Mouse (Mus musculus) frontal cortex, adult (tissue): ENCODE data around the gene Eif3l.

Experiments used
- ATAC-seq: cut with Nextera tagmentation; 2 replicates; pipeline ENCODE4 v1.9.2; 2017; ENCODE audit warnings: mild to moderate bottlenecking, moderate library complexity, mixed read lengths; ENCODE audit not compliant: low TSS enrichment

The Eif3l gene

DNA sequence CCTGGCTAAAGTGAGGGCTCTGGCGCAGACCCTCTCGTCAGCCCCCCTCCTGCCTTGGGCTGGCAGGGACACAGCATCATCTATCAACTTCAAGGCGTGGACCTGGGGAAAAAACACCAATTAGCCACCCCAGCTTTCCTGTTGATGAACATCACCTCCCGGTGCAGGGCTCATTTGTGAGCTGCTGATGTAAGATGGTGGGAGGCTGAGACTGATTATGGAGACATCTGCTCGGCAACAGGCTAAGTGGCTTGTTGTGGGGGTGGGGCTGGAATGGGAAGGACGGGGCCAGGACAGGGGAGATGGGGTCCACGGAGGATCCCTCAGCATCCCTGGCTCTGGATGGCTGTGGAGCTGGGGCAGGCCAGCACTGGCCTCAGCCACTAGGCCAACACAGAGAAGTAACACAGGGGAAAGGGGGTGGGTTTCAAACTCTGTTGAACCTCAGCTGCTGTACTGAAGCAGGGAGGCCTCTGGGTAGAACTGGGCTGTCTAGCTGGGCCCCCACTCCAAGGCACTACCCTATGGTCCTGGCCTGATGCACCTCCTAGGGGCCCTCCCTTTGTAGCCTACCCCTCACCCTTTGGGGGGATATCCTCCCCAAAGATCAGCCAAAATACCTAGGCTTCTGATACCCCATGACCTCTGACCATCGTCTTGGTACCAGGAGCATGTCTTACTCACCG lies 24.7 kb upstream of the Eif3l start:
- ATAC-seq: peak; percentile 32; the same call in 1 of the 2 replicates

DNA sequence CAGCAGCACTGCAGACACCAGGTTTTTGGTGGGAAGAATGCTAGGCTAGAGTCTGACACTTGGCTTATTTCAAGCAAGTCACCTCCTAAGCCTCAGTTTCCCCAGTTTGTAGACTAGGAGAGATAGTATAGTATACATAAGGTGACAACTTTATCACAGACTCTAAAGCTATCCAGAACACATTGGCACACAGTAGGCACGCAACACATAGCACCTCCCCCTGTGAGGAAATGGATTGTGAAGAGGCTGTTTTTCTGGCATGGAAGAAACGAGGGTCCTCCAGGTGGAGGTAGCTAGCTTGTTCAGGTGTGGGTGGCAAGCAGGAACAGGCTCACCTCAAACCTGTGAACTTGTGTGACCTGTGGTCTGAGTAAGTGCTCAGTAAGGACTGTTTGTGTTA lies 24.0 kb upstream of the Eif3l start:
- no peak for ATAC-seq

DNA sequence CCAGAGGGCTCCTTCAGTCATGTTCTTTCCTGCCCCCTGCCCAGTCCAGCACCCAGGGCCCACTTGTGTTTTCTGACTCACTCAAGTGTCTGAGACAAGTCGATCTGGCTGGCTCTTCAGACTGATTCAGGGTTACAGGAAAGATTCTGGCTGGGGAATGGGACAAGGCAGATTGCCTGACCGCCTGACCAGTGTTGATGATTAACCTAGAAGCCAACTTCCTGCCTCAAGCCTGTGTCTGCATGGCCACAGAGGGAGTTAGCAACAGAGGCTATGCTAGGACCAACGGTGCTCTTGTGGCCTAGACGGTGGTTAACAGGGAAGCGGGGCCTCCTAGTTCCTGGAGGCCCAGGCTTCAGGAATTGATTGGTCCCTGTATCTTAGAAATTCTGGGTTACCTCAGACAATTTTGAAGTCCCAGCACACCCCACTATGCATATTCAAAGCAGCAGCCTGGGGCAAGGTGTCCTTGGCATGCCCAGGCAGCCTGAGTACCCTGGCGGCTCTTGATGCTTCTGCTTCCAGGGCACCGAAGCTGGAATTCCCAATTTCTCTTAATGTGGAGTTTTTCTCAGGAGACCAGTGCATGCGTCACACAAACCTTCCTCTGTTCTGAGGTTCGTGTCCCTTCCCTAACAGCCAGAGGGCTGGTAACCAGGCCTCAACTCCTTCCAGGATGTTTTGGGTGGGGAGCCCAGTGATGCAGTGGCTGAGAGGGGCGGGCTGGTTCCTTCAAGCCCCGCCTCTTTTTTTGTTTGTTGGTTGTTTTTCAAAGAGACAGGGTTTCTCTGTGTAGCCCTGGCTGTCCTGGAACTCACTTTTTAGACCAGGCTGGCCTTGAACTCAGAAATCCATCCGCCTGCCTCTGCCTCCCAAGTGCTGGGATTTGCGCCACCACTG lies 23.3 kb upstream of the Eif3l start:
- no peak for ATAC-seq

DNA sequence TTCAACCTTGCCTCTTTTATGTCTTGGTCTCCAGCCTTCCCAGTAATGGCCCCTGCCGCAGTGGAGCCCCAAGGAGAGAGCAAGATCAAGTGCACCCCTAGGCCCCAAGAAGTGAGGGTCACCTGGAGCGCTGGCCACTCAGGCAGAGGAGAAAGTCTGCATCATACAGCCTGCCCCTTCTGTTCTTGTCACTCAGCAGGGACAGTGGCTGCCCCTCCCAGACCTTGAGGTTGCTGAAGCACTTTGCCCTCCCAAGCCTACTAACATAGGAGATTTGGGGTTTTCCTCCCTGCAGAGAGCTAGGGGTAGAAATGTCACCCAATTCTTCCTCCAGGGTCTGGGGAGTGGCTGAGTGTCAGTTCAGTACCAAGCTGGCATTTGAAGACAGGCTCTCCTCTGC lies 22.6 kb upstream of the Eif3l start:
- ATAC-seq: no peak

DNA sequence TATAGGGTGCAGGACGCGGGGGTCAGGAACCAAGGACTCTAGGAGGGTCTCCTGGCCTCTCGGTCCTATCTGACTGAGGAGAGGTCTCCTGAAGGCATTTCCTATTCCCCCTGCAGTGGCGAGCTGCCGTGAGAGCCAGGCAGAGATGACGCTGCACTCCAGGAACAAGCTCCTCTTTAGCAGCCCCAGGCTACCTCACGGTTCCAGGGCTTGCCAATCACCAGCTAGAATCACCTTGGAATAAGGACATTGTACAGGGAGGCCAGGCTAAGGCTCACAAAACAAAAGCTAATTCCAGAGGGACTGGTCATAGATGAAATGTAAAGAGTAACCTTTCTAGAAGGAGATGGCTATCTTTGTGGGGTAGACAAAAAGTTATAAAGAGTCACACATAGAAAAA lies 18.4 kb upstream of the Eif3l start:
- no peak for ATAC-seq

DNA sequence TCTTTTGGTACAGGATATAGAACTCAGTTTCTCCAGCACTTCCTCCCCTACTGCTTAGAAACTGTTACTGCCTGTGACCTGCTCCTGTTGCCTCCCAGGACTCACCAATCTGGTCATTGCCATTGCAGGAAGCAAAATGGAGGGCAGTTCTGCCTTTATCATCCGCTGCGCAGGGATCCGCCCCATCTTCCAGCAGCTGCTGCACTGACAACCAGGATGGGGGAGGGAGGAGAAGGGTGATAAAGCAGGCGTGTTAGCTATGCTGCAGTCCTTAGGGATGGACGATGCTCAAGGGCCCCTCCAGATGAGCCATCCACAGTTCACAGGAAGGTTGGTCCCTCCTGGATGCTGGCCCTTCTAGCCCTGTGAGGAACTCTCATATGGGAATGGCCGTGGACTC lies 17.1 kb upstream of the Eif3l start:
- ATAC-seq: no peak

DNA sequence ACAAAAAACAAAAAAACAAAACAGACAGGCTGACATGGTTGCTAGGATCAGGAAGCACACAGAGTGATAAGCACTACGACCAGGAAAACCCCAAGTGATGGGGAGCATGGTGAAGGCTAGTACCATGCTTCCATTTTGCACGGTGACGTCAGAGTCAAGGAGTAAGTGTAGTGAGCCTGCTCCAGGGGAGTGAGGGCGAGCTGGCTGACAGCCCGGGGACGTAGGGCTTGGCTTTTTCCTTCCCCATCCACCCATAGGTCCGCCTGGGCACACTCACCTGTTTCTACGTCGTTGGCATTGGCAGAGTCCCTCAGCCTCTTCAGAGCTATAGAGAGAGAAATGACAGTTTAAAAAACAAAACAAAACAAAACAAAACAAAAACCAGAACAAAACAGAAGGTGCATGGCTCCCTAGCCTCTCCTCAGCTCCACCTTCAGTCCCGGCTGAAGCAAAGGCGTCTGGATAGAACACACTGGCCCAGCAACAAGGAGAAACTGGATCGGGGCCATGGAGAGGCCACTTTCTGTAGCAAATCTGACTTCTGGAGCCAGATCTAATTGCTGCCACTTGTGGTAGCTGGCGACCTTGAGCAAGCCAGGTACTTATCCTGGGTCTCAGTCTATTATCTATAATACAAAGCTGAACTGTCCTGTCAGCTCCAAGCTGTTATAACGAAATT lies 14.0 kb upstream of the Eif3l start:
- no peak for ATAC-seq

DNA sequence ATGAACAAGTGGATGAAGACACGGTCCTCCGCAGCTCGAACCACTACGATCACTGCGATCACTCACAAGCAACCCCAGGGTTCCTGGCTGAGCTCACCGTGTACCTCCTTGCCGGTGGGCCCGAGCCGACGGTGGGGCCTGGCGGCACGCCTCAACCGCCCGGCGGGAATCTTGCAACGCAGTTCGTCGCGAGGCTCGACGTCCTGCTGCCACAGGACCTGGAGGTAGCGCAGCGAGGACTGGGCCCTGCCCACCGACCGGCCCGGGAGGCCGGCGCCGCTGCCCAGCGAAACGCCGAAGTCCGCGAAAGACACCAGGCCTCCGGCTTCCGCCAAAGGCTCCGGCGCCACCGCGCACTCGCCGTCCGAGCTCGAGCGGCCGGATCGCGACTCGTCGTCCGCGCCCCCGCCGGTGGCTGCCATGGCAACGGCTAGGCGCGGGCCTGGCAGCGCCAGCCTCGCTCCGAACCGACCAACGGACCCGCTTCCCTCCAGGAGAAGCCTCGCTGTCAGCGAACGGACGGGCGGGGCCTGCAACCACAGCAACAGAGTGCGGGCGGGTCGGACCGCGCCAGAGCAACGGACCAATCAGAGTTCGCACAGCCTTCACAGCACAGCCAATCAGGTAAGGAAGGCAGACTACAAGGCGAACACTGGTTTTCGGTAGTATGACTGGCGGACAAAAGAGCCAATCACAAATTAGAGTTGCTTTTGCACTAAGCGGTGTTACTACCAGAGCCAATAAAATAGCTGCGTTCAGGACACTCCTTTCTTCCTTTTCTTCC lies 12.4 kb upstream of the Eif3l start, which contains the start of gene Ankrd54:
TSS of gene Ankrd54 (minus strand) at position 518 of the 784 bp plus-strand sequence.
- ATAC-seq: peak; percentile 99

DNA sequence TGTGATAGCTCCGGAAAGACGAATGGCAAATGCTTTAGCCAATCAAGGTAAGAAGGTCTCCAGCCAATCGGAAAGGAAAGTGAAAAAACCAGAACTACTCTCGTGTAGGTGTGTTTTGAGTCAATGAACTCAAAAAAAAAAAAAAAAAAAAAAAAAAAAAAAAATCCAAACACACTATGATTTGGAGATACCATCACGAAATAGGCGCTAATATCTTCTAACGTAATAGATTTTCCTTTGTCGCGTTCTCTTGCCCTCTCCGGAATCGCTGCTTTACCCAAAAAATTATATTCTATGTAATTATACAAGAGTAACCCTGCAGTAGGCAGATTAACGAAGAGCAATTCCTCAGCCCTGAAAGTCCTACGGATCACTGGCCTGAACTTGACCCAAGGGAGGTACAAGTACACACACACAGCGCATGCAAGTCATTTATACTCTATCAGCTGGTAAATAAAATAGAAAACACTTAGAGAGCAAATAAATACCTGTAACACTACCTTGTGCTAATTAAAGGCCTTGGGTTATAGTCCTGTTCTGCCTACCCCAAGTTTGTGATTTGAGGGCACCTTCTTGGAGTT lies 11.7 kb upstream of the Eif3l start:
- no peak for ATAC-seq

DNA sequence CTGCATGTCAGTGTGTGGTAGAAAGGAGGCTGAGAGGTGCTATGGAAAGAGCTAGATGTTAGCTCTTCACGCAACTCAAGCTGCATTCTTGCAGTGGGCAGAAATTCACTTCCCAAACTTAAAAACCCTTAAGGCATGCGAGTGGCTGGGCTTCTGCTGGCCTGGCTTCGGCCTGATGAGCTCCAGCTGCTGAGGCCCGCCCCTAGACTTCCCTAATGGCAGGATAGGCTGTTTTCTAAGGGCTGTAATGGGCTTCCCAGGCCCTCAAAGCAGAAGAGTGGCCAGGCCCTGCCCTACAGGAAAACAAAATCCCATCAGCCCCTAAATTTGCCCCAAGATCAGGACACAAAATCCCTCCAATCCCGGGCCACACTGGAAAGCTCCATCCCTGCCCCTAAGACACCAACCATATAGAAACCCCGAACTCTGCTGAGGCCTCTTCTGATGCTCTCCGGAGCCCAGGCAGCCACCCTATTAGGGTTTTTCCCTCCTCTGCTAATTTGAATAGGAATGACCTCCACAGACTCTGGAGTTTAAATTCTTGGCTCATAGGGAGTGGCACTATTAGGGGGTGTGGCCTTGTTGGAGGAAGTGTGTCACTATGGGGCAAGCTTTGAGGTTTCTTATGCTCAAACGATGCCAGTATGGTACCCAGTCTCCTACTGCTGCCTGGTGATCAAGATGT lies 9.8 kb upstream of the Eif3l start:
- no peak for ATAC-seq

DNA sequence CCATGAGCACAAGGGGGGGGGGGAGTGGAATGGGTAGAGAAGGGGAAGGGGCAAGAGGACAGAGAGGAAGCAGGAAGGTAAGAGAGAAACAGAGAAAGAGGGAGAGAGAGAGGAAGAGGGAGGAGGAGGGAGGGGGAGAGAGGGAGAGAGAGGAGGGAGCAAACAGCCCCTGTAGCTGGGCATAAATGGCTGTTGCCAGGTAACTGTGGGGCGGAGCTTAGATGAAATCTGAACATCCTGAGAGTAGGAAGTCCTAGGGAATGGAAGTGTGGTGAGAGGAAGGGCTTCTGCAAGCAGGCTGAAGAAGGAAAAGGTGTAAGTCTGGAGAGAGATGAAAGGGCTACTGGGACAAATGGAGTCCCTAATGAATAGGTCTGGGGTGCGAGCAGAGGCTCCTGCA lies 8.7 kb upstream of the Eif3l start:
- no peak for ATAC-seq

DNA sequence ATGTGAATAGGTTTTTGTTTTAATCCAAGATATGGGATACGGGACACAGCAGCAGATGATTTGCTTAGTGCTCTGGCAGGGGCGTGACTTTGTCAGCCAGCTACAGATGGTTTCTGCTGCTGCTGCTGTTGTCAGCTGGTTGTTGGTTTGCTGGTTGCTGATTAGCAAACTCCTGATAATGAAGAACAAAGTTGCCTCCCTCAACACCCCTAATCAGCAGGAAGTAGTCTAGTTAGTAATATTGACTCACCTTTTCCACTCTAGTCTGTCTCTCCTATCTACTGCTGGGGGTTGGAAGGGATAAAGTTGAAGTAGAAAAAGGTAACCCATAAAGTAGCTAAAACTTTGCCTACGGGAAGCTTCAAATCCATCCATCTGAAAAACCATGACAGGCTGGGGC lies 7.3 kb upstream of the Eif3l start:
- no peak for ATAC-seq

DNA sequence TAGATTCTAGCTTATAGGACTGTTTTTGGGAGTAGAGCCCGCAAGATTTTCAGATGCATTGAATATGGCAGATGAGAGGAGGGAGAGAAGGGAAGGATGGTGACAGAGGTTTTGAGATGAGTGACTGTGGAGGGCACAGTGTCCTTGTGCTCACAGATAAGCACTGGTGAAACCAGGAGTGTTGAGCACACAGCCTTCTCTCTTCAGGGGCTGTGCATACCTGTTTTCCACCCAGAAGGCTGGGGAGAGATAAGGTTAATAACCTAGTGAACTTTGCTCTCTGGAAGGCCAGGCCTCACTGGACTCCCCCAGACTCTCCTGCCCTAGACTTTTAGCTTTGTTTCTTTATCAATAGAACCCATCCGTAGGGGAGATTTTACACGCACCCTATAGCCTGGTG lies 6.6 kb upstream of the Eif3l start:
- ATAC-seq: no peak

DNA sequence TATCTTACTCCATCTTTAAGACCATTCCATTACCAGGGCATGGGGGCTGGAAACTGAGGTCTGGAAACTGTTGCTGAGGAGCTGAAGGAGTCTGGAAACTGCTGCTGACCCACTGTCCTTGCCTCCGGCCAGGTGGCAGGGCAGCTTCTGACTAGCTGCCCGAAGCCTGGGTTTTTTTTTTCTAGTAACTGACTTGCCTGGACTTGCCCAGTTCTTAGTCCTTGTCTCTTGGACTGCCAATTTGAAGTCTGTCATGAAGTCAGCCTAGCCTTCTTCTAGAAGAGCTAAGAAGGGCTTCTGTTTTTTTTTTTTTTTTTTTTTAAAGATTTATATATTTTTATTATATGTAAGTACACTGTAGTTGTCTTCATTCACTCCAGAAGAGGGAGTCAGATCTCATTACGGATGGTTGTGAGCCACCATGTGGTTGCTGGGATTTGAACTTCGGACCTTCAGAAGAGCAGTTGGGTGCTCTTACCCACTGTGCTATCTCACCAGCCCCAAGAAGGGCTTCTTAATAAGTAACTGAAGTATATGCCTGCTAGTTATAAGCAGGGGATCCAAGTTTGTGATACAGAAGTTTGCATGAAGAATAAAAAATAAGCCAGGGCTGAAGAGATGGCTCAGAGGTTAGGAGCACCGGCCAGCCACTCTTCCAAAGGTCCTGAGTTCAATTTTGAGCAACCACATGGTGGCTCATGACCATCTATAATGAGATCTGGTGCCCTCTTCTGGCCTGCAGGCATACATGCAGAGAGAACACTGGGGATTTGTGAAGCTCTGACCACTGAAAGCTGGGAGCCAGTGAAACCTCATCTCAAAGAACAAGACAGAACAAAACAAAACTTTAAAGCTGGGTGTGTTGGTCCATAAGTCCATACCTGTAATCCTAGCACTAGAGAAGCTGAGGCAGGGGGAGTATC lies 3.6 kb upstream of the Eif3l start:
- ATAC-seq: no peak

DNA sequence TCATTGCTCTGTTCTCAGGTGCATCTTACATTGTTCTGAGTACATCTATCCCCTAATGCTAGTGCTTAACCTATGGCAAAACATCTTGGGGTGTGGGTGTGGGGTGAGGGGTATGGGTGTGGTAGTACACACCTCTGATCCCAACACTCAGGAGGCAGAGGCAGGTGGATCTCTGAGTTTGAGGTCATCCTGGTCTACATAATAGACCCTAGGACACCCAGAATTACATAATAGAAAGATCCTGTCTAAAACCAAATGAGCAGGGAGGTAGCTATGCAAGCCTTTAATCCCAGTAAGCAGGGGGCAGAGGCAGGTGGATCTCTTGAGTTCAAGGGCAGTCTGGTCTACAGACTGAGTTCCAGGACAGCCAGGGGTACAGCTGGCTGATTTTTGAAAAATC lies 1.2 kb upstream of the Eif3l start:
- no peak for ATAC-seq

DNA sequence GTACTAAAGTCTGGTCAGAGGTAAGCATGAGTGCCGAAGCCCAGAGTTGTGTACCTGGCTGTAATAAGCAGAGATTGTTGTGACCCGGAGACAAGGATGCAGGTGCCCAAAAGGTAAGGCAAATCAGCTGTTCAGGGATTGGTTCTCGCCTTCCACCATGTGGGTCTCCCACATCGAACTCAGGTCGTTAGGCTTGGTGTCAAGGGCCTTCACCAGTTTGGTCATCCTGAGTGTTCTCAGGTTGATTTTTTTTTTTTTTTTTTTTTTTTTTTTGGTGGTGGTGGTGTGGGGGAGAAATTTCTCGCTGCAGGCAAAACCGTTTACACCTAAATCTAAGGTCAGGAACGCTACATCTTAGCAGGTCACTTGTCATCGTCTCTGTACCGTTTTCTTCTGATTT lies 533 bp upstream of the Eif3l start:
- ATAC-seq: no peak

DNA sequence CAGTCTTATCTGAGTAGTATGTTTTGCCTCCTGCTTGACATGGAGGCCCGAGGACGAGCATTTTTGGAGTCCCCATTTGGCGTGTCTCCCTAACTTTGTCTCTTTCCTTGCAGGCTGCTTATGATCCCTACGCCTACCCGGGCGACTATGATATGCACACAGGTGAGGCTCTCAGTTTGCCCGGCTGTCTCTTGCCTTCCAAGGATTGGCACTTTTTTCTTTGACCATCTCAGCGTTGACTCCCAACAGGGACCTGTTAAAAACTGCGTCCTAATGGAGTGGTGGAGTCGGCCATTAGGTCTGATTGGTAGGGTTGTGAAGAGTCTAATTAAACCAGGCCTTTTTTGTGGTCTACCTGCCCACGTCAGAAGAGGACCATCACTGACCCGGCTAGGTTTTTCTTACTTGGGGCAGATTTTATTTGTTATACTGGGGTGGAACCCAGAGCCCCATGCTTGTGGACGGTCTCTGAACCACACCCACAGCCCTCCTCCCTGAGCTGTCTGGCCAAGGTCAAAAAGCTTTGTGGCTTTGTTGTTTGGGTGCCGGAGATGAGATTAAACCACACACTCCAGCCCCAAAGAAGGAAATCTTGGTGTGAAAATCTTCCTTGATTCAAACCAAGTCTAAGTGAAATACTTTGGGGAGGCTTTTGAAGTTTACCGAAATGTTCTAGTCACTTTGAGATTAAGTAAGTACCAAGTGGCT lies 833 bp downstream of the Eif3l start:
- no peak for ATAC-seq

DNA sequence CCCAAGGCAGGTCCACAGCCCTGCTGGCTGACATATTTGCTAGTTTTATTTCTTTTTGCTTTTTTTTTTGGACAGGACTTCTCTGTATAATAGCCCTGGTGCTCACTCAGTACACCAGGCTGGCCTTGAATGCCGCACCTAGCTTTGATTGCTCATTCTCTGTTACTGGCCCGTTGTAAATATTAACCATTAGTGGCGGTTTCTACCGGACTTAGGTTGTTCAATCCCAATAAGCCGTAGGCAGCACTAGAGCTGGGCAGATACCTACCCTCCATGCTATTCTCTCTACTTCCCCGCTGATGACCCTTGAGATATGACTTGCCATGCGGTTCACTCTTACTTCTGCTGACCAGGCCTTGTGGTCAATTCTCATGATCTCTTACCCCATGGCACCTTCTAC lies 4.6 kb downstream of the Eif3l start:
- ATAC-seq: no peak

DNA sequence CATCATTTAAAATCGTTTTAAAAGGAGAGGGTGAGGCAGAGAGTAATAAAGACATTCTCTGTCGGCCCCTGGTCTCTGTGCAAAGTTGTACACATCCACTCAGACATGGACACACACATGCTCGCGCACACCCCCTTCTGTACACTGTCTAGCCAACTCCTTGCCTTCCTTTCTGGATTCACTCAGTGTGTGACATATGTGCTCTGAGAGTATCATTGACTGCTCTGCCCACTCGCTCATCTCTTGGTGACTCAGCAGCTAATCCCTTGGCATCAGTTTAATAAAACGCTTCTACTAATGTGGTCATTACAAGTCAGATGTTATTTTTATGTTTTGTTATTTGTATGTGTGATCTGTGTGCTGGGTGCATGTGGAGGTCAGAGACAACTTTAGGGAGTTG lies 17.3 kb downstream of the Eif3l start:
- no peak for ATAC-seq
